Mouse (Mus musculus) ovary, postnatal 14 days (tissue): ENCODE measurements at regions not wholly inside any gene's neighbourhood (a gene's known extent, or its start where the extent isn't known, plus 50 kb on each side); places are given as distances from the start of the nearest gene placed in this dataset.
"Not testable (repeated sequence)": the region's sequence is repeated elsewhere in the genome, so short reads cannot be mapped to it uniquely, and the experiment has no call there.

Source experiments
- DNase-seq: peaks from one replicate; pipeline ENCODE4 v3.0.0; 2022; ENCODE audit warnings: low spot score

GRCm38 (mm10) chr9:17987606-17988005 is 304.3 kb upstream of the Chordc1 start:
- DNase-seq: peak; percentile 2

DNA sequence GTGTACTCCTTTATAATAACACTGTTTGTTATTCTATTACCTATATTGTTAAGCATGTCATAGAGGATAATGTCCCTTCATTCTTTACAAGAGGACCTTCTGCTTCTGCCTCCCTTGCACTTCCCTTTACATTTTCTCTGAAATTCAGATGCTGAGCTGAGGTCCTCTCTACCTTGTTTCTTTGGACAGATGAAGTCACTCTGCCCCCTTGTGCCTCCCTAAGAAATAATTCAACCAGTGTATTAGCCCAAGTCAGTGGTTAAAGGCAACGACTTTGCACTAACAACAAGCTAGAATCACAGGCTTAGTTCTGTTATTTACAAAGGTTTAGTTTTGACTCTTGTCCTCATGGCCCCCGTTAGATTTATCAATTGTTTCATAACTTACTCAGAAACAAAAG is 289.4 kb upstream of the Chordc1 start:
- no peak for DNase-seq

DNA sequence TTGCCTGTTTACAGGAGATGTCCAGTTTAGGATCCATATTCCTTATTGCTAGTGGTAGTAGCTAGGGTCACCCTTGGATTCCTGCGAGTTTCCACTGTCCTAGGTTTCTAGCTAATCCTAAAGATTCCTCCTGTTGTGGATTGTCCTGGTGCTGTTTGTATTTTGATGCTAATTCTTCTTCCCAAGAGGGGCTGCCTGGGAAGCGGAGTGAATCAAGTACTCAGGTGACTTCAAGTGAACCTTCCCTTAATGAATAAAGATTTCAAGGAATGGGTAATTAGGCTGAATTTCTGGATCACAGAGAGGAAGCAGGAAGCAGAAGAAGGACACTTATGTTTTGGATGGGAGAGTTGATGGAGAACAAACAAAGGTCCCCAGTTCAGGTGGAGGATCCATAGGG is 250.6 kb upstream of the Chordc1 start:
- no peak for DNase-seq

- DNase-seq: not testable (repeated sequence)
Observed at GRCm38 (mm10) chr9:18042636-18043035, 249.3 kb upstream of the Chordc1 start.

GRCm38 (mm10) chr9:18076942-18077341 is 215.0 kb upstream of the Chordc1 start:
- DNase-seq: no peak

GRCm38 (mm10) chr9:18078446-18078845 is 213.5 kb upstream of the Chordc1 start:
- DNase-seq: not testable (repeated sequence)

DNA sequence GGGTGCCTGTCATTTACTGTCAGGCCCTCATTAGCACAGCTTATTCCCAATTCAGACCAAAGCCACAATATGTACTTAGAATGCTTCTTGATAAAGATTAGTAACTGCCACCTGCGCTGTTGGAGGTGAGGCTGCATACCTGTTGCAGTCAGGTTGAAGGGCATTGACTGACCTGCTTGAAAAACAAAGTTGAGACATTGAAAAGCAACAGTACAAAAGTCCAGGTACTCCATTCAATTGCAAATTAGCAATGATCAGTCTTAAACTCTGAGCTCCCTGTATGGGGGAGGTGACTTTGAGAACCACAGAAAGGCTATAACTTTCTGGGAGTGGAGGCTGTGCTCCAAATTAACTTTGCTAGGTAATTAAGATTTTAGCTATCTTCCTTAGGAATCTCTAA is 212.8 kb upstream of the Chordc1 start:
- not testable (repeated sequence) for DNase-seq
